Mouse (Mus musculus) lung, embryonic 16.5 days (tissue): ENCODE data around the gene Gm16381. TPM values are rescaled to one million over a fixed set of nuclear protein-coding genes. Genes with fewer than 3 reads are reported as not detected.
"Not testable (repeated sequence)": the region's sequence is repeated elsewhere in the genome, so short reads cannot be mapped to it uniquely, and the experiment has no call there.

Source experiments
- ATAC-seq: fragments of 200-750 bp; cut with Nextera tagmentation; 2 replicates; pipeline ENCODE4 v1.8.0; 2017; ENCODE audit warnings: low read depth, mild to moderate bottlenecking, moderate library complexity
- H3K27ac ChIP-seq: fragments of 300-500 bp; sonication (generic); 2 replicates; pipeline ENCODE4 v1.5.1; 2014; ENCODE audit warnings: mild to moderate bottlenecking, control low read depth, low read length
- H3K27me3 ChIP-seq: fragments of 300-500 bp; sonication (generic); 2 replicates; pipeline ENCODE4 v1.6.1; 2014; ENCODE audit warnings: low read depth, low read length, mixed read lengths; ENCODE audit not compliant: control insufficient read depth, insufficient read depth
- H3K36me3 ChIP-seq: fragments of 300-500 bp; sonication (generic); 2 replicates; pipeline ENCODE4 v1.6.1; 2014; ENCODE audit warnings: low read length; ENCODE audit not compliant: control insufficient read depth, insufficient read depth
- H3K4me1 ChIP-seq: fragments of 300-500 bp; sonication (generic); replicated peaks from 2 replicates; pipeline ENCODE4 v1.6.1; 2014; ENCODE audit warnings: low read length, mixed read lengths; ENCODE audit not compliant: control insufficient read depth, insufficient read depth
- H3K4me2 ChIP-seq: fragments of 300-500 bp; sonication (generic); 2 replicates; pipeline ENCODE4 v1.6.1; 2014; ENCODE audit warnings: low read depth, low read length, control low read depth
- H3K4me3 ChIP-seq: fragments of 300-500 bp; sonication (generic); 2 replicates; pipeline ENCODE4 v1.5.1; 2014; ENCODE audit warnings: mild to moderate bottlenecking, low read length, control low read depth
- H3K9ac ChIP-seq: fragments of 300-500 bp; sonication (generic); 2 replicates; pipeline ENCODE4 v1.6.1; 2014; ENCODE audit warnings: low read length, control low read depth
- H3K9me3 ChIP-seq: fragments of 300-500 bp; sonication (generic); 2 replicates; pipeline ENCODE4 v1.6.1; 2016; ENCODE audit warnings: low read length; ENCODE audit not compliant: control insufficient read depth
- WGBS: fragments of 180-500 bp; shearing (Covaris S2); extraction: QIAGEN DNeasy Blood & Tissue Kit; methylation state at CpG from one replicate; pipeline ENCODE4 v1.1.7; 2014; 5-methylcytosine and 5-hydroxymethylcytosine counted together
- polyA plus RNA-seq: library from polyadenylated mRNA; unstranded; fragments of >200 nt; fragmentation: Nextera tagmentation; extraction: Ambion mirVana; gene quantifications from 2 replicates; pipeline ENCODE4 v1.2.1, GENCODE M21; 2015

The Gm16381 gene
- not detected in 2 replicates for polyA plus RNA-seq

DNA sequence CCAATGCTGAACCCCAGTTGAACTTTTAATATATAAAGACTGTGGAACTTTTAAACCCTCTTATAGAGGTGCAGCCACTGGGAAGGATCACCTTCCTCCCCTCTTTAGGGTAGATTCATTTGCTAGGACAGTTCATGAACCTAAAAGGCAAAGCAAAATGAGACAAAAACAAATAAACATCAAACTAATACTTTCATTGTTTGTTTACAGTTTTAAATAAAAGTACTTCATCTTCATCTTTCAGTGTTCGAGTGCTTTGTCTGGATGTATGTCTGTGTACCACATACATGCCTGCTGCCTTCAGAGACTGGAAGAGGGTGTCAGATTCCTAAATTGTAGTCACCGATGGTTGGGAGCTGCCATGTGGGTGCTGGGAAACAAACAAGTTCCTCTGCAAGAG is at the start of gene Gm16381:
Gene Gm16381 (minus strand): TSS at position 101 of the 400 bp plus-strand sequence.
- H3K4me2 ChIP-seq, H3K4me3 ChIP-seq, H3K9me3 ChIP-seq, ATAC-seq, H3K9ac ChIP-seq, H3K27ac ChIP-seq, H3K27me3 ChIP-seq, H3K4me1 ChIP-seq, H3K36me3 ChIP-seq: not testable (repeated sequence)
- 64% methylated on average over 1 of the region's 2 CpGs for WGBS

DNA sequence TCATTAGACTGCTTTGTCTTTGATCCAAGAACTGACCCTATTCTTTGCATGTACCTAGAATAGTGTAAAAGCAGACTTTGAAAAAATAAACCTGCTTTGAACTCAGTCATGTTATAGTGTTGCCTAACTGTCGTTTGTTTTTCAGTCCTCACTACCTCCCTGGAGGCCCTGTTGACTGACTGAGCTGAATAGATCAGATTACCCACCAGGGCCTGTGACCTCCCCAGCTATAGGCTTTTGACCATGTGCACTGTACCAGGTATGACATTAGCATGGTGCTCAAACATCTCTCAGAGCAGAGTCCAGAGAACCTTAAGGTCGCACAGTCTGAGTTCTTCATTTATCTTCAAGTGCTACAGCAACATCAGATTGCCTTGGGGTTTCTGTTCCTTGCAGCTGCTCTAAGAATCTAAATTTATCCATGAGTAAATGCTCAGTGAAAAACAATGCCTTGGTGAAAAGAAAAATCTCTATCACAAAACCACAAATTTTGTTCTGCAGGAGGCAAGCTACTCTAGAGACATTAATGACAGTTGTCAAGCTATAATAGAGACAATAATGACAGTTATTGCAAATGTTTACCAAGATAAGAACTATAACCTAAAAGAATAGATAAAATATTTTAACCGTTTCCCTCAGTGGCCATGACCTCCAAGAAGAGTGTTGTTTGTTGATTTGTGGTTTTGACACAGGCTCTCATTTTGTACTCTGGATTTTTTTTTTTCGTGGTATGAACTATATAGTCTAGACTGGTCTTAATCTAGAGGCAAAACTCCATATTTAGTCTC is 8.7 kb upstream of the Gm16381 start:
- H3K27me3 ChIP-seq, H3K4me2 ChIP-seq, H3K4me1 ChIP-seq, H3K9ac ChIP-seq, H3K27ac ChIP-seq, H3K4me3 ChIP-seq, ATAC-seq, H3K36me3 ChIP-seq, H3K9me3 ChIP-seq: not testable (repeated sequence)
- WGBS, result 59% methylated on average over 2 of the region's 4 CpGs

GRCm38 (mm10) chr12:87618569-87618968 is 25.9 kb downstream of the Gm16381 start, which contains the start of gene Gm4027:
Gene Gm4027 (plus strand): TSS chr12:87618869.
- WGBS, result 81% methylated on average over 5 of the region's 7 CpGs
- not testable (repeated sequence) for H3K27ac ChIP-seq, ATAC-seq, H3K9ac ChIP-seq, H3K9me3 ChIP-seq, H3K36me3 ChIP-seq, H3K4me3 ChIP-seq, H3K27me3 ChIP-seq, H3K4me2 ChIP-seq, H3K4me1 ChIP-seq

- not testable (repeated sequence) for H3K9ac ChIP-seq, ATAC-seq, H3K4me3 ChIP-seq, H3K36me3 ChIP-seq, H3K27me3 ChIP-seq, H3K4me2 ChIP-seq, H3K9me3 ChIP-seq, H3K4me1 ChIP-seq, H3K27ac ChIP-seq
- WGBS, result 79% methylated on average over 1 of the region's 2 CpGs
Observed at GRCm38 (mm10) chr12:87602388-87602787, 42.0 kb downstream of the Gm16381 start, which contains the start of gene Oog1. Gene Oog1 (plus strand): TSS chr12:87602688.

DNA sequence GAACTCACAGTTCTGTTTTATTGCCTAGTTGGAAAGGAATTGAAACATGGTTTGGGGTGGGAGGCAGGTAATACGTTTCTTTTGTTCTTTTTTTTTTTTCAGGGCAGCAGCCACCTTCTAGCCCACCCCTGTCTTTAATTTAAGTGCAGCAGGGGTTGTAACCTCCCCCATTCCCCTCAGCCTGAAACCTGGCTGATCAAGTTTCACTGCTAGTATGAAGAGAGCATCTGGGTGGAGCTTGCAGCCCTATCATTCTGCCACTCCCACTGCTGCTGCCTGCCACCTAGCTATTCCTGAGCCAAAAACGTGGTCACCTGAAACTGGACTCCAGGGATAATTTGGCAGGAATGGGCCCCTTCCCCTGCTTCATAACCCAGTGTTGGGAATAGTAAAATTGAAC is 43.0 kb downstream of the Gm16381 start:
- not testable (repeated sequence) for H3K9ac ChIP-seq, H3K4me1 ChIP-seq, H3K4me3 ChIP-seq, H3K36me3 ChIP-seq, H3K27ac ChIP-seq, H3K4me2 ChIP-seq, H3K9me3 ChIP-seq, ATAC-seq, H3K27me3 ChIP-seq
- WGBS, result 0% methylated on average over 2 of the region's 2 CpGs

Other genes starting within 250 kb of the Gm16381 start
- 283 and 303 TPM in 2 replicates for gene Slirp, start 200.7 kb downstream of the Gm16381 start, polyA plus RNA-seq
- gene Alkbh1, start 200.6 kb downstream of the Gm16381 start, polyA plus RNA-seq, result 50.1 and 52.3 TPM in 2 replicates
- 115 and 120 TPM in 2 replicates for gene Snw1, start 172.3 kb downstream of the Gm16381 start, polyA plus RNA-seq
- not detected in 2 replicates for gene Gm5788, start 149.9 kb downstream of the Gm16381 start, polyA plus RNA-seq
- gene Gm8300, start 130.3 kb downstream of the Gm16381 start, polyA plus RNA-seq, result not detected in 2 replicates
- gene Oog1, start 41.9 kb downstream of the Gm16381 start, polyA plus RNA-seq, result not detected in 2 replicates
- gene Gm4027, start 25.8 kb downstream of the Gm16381 start, polyA plus RNA-seq, result not detected in 2 replicates
- gene Gm21319, start 131.1 kb upstream of the Gm16381 start, polyA plus RNA-seq, result not detected in 2 replicates
- not detected in 2 replicates for gene Gm21936, start 150.9 kb upstream of the Gm16381 start, polyA plus RNA-seq
- gene BB287469, start 172.0 kb upstream of the Gm16381 start, polyA plus RNA-seq, result not detected in 2 replicates
- not detected in 2 replicates for gene Gm2001, start 197.7 kb upstream of the Gm16381 start, polyA plus RNA-seq
- not detected in 2 replicates for gene Gm2016, start 229.5 kb upstream of the Gm16381 start, polyA plus RNA-seq